Mouse (Mus musculus) adrenal gland, adult (tissue): ENCODE measurements around the gene Tet2.
"Not testable (repeated sequence)": the region's sequence is repeated elsewhere in the genome, so short reads cannot be mapped to it uniquely, and the experiment has no call there.

Experiments used
- DNase-seq, 2 experiments: peaks; one replicate each; pipeline ENCODE4 v3.0.0; 2022 to 2023; ENCODE audit warnings: low spot score in 1 of 2; ENCODE audit not compliant: inconsistent age in 2 of 2

The Tet2 gene

DNA sequence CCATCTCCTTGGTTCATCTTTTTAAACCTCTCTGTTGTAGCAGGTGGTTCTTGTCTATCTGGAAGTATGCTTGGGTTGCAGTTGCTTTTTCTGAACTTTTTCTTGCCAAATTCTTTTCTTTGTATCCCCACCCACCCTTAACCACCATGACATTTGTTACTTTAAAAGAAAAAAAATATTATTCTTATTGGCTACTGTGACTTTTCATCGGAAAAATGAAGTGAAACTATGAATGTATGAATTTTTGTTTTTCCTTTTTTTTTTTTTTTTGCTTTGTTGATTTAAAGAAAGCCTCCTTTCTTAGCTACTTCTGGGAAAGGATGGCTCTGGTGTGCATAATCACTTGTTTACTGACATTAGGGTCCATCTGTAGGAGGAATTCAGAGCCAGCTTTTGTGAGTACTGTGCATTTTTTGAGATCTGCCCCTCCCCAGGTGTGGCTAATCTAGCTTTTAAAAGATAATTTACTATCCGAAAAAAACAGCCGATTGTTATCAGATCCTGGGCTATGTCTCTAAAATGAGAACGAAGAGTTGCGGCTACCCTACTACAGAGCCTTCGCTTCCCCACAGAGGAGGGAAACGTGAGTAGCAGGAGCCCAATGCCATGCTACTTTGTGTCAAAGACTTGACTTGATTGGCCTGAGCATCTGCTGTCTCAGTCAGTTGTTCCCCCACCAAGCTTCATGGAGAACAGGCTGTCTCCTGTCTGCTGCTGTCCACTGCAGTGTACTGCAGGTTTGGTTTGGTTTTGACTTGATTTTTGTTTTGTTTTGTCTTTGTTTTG is 4.6 kb upstream of the Tet2 start:
- no peak for DNase-seq

DNA sequence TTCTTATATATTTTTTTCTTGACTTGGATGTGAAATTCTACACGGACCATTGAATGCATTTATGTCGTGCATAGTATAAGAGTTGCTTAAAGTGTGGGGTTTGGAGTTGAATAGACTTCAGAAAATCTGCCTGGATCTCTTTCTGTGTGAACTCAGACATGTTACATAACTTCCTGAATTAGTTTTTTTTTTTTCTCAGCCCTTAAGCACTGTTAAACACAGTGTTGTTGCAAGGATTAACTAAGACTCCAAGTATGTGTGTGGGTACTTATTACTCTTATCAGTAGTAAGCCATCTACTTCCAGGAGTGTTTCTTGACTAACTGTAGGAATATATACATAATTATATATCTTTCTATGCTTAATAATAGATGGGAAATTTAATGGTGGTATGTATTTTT is 3.7 kb upstream of the Tet2 start:
- no peak for DNase-seq

DNA sequence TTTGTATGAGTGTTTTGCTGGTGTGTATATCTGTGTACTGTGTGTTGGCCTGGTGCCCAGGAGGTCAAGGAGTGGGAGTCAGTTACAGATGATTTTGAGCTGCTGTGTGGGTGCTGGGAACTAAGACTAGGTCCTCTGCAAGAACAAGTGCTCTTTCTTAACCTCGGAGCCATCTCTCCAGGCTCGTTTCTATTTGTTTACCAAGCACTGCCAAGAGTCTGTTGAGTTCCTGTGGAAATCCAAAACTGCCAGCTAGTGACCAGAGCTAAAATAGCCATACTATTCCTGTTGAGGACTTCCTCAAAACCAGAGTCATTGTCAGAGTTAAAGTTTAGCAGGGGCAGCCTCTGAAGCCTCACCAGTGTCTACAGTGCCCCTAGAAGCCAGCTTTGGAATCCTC is 1.9 kb upstream of the Tet2 start:
- DNase-seq, result no peak

DNA sequence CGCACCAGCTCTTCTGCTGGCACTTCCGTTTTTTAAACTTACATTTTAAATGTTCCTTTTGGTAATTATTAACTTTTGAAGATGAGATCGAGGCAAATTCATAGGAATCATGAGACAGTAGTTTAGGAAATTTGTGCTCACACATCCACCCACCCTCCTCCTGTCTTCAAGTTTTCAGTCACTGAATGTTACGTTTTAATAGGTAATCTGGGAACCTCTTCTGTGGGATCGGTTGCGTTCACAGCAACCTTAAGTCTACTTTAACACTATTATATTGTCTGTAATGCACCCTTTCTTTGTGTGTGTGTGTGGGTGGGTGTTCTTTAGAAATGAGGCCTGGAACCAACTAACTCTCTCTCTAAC is 346 bp upstream of the Tet2 start:
- DNase-seq, result no peak

DNA sequence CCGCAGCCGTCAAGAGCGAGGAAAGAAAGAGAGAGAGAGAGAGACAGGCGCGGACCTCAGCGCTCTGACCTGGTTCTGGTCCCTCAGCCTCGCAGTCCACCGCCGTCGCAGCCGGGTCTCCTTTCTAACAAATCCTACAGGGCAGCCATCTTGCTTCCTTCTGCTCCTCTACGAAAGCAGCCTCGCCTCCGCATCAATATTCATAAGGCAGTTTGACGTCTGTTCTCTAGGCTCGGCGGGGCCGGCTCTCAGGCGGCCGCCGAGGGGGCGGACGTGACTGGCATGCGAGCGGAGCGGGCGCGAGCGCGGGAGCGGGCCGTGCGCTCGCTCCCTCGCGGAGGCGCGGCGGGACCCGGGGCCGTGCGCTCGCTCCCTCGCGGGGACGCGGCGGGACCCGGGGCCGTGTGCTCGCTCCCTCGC is 798 bp downstream of the Tet2 start:
- DNase-seq, result peak; percentile 93 to 97

DNA sequence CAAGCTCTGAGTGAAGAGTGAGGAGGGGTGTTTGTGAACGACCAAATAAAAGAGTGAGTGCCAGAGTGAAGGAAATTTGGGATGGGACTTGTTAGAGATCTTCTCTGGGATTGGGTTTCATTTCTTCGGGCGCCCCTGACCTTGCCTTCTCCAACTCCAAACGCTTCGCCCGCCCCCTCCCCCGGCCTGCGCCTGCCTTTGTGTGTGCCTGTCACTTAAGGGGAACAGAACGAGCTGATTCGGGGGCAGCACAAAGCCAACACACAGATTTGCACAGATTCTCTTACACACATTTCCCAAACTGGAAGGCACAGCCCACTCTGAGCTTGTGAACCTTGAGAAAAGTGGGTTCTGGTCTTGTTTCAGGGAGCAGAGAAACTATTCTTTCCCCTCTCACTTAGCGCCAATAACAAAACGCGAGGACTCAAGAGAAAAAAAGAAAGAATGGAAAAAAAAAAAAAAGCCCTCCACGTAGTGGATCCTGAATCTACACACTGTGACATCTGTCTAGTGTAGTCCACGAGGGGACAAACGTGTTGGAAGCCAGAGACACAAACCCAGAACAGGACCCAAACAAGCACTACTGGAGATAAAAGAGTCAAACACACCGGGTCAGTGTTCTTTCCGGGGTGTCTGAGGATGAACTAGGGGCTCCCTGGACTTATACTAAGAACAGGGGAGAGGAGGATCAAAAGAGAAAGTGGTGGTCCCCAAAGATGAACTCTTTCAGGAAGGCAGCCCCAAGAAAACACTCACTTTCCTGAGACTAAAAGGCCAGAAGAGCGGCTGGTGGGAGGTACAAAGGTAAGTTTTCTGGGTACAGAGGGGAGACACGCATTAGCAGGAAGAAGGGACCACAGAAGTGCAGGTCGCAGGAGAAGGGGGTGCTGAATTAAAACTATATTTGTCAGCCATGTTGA is 1.6 kb downstream of the Tet2 start:
- peak; percentile 66 to 85 for DNase-seq

DNA sequence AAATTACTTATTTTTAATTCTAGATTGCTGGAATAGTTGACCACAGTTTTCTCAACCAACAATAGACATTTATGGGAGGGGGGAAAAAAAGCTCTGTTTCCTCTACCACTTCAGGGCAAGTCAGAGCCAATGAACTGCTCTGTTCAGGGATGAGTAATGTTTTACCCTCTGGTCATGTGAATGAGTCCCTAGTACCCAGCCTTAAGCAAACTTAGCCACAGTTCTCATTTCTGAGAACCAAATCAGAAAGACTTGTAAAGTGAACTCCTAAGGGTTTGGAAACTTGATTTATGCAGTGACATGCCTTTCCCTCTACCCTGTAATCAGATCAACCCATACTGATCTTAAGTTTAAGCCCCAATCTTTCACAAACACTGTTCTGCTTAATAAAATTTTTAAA is 2.9 kb downstream of the Tet2 start:
- DNase-seq, result peak in 1 of 2 experiments; percentile 59

DNA sequence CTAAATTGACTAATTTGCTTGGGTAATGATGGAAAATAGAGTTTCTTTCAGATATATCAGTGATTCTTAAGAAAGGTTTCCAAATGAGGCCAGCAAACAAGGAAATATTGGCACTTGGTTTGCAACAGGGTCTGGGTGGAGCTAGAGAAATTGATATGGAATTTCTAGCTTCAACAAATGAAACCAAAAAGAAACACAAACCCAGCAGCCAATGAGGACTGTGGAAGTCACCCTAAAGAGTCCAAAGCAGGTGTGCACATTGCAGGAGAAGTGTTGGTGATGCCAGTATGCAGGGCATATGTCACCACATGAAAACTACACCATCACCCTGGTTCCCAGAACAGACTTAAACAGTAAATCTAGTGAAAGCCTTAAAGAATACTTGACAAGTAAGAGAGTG is 3.9 kb downstream of the Tet2 start:
- DNase-seq, result no peak

DNA sequence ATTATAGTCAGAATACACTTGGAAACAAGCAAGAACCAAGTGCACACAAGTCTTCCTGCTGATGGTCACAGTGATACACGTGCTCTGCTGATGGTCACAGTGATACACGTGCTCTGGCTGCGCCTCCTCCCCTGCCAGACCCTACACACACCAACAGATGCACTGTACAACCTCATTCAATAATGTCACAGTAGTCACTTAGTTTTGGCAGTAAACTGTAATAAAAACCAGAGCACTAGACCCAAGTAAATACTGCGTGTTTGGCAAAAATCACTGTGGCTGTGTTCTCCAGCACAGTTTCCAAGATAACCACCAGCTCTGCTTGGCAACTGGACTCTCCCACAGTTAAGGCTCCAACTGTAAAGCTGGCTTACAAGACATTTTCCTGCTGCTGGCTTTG is 4.9 kb downstream of the Tet2 start:
- DNase-seq, result no peak

DNA sequence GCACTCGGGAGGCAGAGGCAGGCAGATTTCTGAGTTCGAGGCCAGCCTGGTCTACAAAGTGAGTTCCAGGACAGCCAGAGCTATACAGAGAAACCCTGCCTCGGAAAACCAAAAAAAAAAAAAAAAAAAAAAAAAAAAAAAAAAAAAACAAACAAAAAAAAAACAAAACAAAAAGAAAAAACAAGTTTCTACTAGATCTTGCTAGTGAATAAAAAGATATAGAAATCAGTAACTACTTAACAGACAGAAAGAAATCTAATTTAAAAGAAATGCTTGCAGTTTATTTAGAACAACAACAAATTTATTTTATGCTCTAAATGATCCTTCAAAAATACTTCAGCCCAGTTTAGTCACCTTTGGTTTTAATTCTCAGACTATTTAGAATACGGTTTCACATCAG is 6.4 kb downstream of the Tet2 start:
- DNase-seq, result not testable (repeated sequence)

DNA sequence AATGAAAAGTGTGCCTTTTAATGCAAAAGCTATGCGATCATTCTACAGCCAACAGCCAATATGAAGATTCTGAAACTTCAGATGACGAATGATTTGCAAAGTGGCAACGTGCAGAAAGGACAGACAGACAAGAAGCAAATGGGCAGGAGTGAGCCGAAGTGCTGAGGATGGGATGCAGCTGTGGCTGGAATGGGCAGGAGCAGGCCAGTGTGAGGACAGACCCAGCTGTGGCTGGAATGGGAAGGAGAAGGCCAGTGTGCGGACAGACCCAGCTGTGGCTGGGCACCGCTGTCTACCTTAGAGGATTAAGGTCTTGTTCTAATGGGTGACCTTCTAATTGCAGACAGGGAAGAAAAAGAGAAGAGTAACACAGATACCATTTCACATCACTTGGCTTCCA is 9.3 kb downstream of the Tet2 start:
- no peak for DNase-seq

DNA sequence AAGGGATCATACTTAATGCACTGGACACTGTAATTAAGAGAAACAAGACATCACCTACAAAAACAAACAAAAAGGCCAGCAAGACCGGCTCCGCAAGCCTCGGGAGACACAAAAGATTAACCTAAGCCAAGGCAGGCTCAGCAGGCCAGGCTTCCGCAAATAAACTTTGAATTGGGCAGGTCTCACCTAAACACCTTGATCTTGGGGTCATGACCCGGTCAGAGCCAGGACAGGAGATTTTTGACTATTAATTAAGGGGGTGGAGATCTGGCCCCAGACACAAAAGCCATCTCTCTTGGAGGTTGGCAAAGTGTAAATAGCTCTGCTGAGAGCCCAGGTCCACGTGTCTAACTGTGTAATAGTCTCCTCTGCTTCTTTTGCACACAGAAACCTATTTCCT is 10.9 kb downstream of the Tet2 start:
- no peak for DNase-seq

DNA sequence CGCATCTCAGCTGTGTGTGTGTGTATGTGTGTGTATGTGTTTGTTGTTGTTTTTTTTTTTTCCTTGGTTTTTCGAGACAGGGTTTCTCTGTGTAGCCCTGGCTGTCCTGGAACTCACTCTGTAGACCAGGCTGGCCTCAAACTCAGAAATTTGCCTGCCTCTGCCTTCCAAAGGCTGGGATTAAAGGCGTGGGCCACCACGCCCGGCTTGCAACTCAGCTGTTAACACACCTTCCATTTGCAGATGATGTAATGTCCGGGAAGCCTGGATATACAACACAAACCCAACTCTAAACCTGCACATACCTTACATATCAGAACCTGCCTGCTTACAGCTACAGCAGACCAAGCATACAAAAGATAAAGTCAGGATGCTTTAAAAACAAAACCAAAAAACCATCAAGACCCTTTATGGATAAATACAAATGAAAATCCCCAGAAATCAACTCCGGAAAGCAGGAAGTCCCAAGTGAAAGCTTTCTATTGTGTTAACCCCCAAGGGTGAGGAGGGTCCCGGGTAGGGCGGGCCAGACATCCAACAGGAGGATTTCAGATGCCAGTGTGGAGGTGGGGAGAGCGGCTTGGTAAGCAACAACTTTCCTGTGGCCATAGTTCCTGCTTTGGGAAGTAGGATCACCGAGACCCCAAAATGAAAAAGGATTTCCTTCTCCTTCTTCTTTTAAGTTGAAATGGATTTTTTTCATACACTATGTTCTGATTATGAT is 11.5 kb downstream of the Tet2 start:
- no peak for DNase-seq

DNA sequence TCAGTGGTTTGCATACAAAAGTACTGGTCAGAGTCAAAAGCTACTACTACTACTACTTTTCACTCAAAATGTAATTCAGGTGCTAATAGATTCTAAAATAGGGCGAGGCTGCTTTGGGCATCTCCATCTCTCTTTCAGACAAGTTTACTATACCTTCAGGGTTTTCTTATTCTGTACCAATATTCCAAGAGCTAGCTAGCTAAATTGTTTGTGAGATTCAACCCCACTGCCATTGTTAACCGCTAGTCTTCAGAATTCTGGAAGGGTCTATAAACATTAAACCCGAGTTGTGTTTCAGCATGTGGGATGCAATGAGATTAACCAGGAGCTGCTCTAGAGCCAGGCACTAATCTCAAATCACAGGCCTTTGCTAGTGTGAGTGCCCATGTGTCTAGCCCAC is 12.1 kb downstream of the Tet2 start:
- DNase-seq, result no peak

DNA sequence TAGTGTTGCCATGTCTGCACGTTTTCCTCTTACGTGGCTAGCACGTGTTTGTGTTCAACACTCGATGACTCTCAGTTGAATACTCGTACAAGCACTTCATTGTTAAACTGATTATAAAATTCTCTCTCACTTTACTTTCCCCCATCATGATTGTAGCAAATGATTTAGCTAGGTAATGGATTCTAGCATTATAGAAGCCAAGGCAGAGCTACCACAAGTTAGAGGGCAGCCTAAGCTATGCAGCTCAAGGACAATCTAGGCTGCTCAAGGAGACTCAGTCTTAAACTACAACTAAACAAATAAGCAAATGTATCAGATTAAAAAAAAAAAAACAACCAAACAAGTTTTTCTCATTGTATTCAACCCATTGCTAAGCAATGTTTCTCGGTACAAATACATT is 12.7 kb downstream of the Tet2 start:
- DNase-seq, result no peak

DNA sequence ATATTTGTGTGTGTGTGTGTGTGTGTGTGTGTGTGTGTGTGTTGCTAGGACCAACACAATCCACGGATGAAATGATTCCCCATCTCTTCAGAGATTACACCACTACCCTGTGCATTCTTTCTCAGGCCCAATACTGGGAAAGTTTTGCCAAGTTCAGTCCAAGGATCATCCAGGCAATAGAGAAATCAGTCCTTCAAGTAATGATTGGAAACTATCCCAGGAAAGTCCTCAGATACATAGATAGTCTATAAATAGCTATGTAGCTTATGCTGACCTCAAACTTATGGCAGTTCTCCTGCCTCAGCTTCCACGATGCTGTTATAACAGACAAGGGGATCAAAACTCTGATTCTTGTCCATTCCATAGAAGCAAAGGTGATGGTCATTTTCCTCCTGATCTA is 13.8 kb downstream of the Tet2 start:
- DNase-seq, result no peak

DNA sequence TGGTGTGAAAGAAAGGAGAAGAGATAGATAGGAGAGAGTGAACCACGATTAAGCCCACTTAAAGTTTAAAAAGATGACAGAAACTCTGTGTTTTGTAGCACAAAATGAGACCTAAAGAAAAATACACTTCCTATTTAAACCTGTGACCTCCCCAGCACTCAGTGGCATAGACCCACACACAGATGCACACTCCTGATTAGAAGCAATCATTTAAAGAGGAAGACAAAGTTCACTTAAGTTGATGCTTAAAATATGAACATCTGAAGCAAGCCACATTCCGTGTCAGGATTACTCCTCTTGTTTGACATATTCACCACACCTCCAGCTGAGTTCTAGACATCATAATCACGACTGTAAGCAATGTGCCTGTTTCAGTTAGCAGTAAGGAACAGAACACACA is 14.3 kb downstream of the Tet2 start:
- DNase-seq, result no peak

DNA sequence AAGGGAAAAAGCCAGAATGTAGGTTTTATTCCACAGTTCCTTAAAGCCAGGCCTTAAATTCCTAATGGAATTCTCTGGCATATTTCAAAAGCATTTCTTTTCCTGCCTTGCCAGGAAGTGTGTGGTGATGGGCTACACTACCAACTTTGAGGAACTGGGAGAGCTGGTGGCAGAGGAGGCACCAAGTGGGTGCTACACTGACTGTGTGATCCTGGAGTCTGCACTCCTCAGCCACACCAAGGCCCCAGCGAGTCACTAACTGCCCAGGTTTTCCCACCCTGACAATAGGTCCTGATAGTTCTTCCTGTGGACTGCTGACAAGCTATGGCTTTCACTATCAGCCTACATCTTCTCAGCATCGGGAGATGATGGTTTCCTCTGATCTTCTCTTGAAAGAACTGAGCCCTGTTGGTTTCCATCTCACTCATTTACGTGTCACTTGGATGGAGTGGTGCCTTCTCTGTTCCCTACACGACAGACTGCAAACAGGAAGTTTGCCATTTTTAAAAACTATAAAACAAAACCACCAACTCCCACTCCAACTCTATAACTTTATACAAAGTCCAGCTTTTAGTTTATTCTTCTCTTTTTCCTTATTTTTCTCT is 18.7 kb downstream of the Tet2 start:
- no peak for DNase-seq

DNA sequence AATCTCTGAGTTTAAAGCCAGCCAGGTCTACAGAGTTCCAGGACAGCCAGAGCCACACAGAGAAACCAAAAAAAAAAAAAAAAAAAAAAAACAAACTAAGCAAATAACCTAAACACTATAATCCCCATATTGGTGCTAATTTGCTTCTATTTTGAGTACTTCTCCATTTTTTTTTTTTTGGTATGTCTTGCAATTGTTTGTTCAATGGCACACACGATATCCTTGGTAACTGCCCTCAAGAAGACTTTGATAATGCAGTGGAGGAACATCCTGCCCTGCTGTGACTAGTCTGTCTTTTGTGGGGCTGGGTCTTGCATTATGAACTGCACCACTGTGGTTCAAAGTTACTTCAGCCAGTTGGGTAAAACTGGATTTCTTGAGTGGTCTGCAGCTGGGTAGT is 19.4 kb downstream of the Tet2 start:
- no peak for DNase-seq

DNA sequence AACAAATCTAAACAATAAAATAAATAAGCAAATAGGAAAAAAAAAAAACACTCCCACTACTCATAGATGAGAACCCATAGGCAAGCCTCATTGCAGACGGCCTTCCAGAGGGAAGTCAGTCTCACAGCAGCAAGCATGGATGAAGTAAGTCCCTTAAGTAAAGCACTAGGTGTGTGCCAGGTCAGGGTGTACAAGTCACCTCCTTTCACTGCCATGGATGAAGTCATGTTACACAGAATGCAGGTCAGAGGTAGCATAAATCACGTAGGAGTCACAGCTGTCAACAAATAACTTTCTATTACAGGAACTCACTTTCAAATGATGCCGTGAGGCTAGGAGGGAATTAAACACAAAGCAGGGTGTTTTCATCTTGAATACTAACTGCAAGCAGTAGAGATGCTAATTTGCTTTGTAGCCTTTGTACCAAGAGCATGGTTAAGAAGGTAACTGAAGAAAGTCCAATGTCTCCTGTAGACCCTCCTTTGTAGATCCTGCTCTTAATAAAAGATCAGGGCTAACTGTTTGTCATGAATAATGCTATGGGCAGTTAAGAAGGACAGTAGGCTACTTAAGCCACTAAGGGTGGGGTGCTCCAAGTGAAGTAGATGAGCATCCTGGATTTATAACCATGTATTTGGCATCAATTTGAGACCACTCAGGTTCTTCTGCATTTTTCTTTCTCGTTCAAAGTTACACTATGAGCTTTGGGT is 20.4 kb downstream of the Tet2 start:
- peak in 1 of 2 experiments; percentile 68 for DNase-seq

DNA sequence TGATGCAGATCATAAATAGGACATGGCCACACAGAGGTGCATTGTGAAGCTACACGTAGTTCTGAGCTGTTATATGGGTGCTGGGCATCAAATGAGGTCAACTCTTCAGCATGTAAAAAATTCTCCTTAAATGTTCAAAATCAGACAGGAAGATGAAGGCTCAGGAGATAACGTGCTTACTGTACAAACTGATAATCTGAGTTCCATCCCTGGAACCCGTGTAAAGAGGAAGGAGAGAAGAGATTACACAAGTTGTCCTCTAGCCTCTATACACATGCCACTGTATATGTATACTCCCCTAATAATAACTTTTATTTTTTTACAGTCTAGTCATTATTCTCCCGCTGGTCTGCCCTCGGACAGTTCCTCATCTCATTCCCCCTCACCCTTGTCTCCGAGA is 21.7 kb downstream of the Tet2 start:
- no peak for DNase-seq
